Mouse (Mus musculus): Measurements from ENCODE around the gene Cacna1b.

GRCm38 (mm10) chr2:24679012-24679651, 83.8 kb downstream of the Cacna1b start:
- peak; percentile 41 for TF ChIP-seq CTCF (conservative IDR thresholded peaks at IDR 0.05; ENCODE audit: low read length)
- no peak for TF ChIP-seq POU5F1 (IDR thresholded peaks at IDR 0.05; ENCODE audit: borderline replicate concordance, low read length)
- no peak for TF ChIP-seq NANOG (IDR thresholded peaks at IDR 0.05; ENCODE audit: borderline replicate concordance, low read length)

Data from E14TG2a.4 (cell line).